In genomic region chr10:99641784-99642183, GRCm38 (mm10) we compare ENCODE assay signal across 8 mouse cellular contexts.
DNase-seq lines count a peak whose midpoint lies in the region; ATAC-seq lines count a peak whose summit lies in the region.

No protein-coding gene starts in this region.

- no peaks in the 10 kb centered on the region for H3K36me3 ChIP-seq in forebrain, embryonic 11.5 days (ENCODE audit: control insufficient read depth, insufficient read depth, low read length)

- WGBS in forebrain, embryonic 11.5 days, result 10% methylated on average over 11 of the region's 11 CpGs

- no peaks in the 10 kb centered on the region for H3K27me3 ChIP-seq in forebrain, embryonic 11.5 days (ENCODE audit: control insufficient read depth, insufficient read depth, low read length)

- no peak overlapping the region for H3K4me2 ChIP-seq in forebrain, embryonic 11.5 days (ENCODE audit: low read depth, low read length, severe bottlenecking)

- H3K4me1 ChIP-seq in forebrain, embryonic 11.5 days (replicated peaks; ENCODE audit: control insufficient read depth, insufficient read depth, low read length), result no peaks in the 10 kb centered on the region

- no peak overlapping the region for H3K9ac ChIP-seq in forebrain, embryonic 11.5 days (ENCODE audit: low read length)

- ATAC-seq in forebrain, embryonic 11.5 days (replicated peaks; ENCODE audit: low FRiP score), result peak; percentile 76
- ATAC-seq in hematopoietic stem cell, adult 5-6 weeks (replicated peaks in 1 of 2; ENCODE audit: insufficient read depth in 1 of 2, low FRiP score in 2 of 2, low TSS enrichment in 1 of 2, low read depth in 1 of 2, poor library complexity in 2 of 2, severe bottlenecking in 2 of 2), result peak; percentile 94 to 96

- DNase-seq in CD4-positive helper T cell, adult 2 months (ENCODE audit: low read depth, low spot score), result peak; percentile 5
- DNase-seq in adrenal gland, adult 8-10 months, result peak; percentile 40
- peak; percentile 68 for DNase-seq in forebrain, embryonic 11.5 days (ENCODE audit: low spot score)
- peak; percentile 37 to 76 for DNase-seq in layer of hippocampus, adult 18-20 months (ENCODE audit: low spot score in 2 of 2)
- peak; percentile 79 for DNase-seq in lung, postnatal 36 days
- peak; percentile 79 for DNase-seq in retina, embryonic 14.5 days (ENCODE audit: low spot score)
- peak; percentile 57 to 65 for DNase-seq in urinary bladder, postnatal 4 days (ENCODE audit: low spot score in 2 of 2)

- no peak overlapping the region for H3K27ac ChIP-seq in forebrain, embryonic 11.5 days (ENCODE audit: low read depth, low read length)

- no peak overlapping the region for H3K4me3 ChIP-seq in forebrain, embryonic 11.5 days (ENCODE audit: low read depth, low read length)

- no peaks in the 10 kb centered on the region for H3K9me3 ChIP-seq in forebrain, embryonic 11.5 days (ENCODE audit: control insufficient read depth, low read length)

Comparison
In these comparisons a context has a peak if more than half of its experiments do, and no peak if none do; other contexts are left out.
1. DNase-seq: peak in every context shown above with its lines; median percentile 79 in lung, postnatal 36 days; 79 in retina, embryonic 14.5 days; 68 in forebrain, embryonic 11.5 days; 61 in urinary bladder, postnatal 4 days; 56 in layer of hippocampus, adult 18-20 months; 40 in adrenal gland, adult 8-10 months; 5 in CD4-positive helper T cell, adult 2 months.